Mouse (Mus musculus): ENCODE data around the gene Hspb8.

- TF ChIP-seq CTCF (IDR thresholded peaks at IDR 0.05; ENCODE audit: low read depth) (no peak), EP300 (IDR thresholded peaks at IDR 0.05; ENCODE audit: low read depth) (no peak)
Observed at GRCm38 (mm10) chr5:116426701-116427100, 4.0 kb upstream of the Hspb8 start.

All from liver, embryonic 14.5 days (tissue).